Mouse (Mus musculus) testis, adult 2 months (tissue): ENCODE results near the gene Mdga2. TPM values are rescaled to one million over a fixed set of nuclear protein-coding genes. Genes with fewer than 3 reads are reported as not detected.

Source experiments
- H3K27ac ChIP-seq: fragments of 200-500 bp; 2 replicates; pipeline ENCODE4 v1.5.1; 2012; ENCODE audit warnings: low read depth, low read length; ENCODE audit not compliant: control insufficient read depth, insufficient read depth
- H3K27me3 ChIP-seq: fragments of 200-500 bp; 2 replicates; pipeline ENCODE4 v1.6.1; 2012; ENCODE audit warnings: mild to moderate bottlenecking, low read length, moderate library complexity; ENCODE audit not compliant: control insufficient read depth, insufficient read depth
- H3K36me3 ChIP-seq: fragments of 200-500 bp; 2 replicates; pipeline ENCODE4 v1.6.1; 2012; ENCODE audit warnings: mild to moderate bottlenecking, low read length; ENCODE audit not compliant: control insufficient read depth, insufficient read depth
- H3K4me1 ChIP-seq: fragments of 200-500 bp; 2 replicates; pipeline ENCODE4 v1.6.1; 2012; ENCODE audit warnings: low read length; ENCODE audit not compliant: control insufficient read depth, insufficient read depth
- H3K4me3 ChIP-seq: fragments of 200-500 bp; 2 replicates; pipeline ENCODE4 v1.5.1; 2012; ENCODE audit warnings: low read depth, mild to moderate bottlenecking, low read length, moderate library complexity, mixed read lengths; ENCODE audit not compliant: control insufficient read depth
- CTCF ChIP-seq: fragments of 200-500 bp; IDR thresholded peaks from 2 replicates; pipeline ENCODE4 v1.5.1; 2012; ENCODE audit warnings: low read depth, mild to moderate bottlenecking, inconsistent platforms, low read length, moderate library complexity; ENCODE audit not compliant: control insufficient read depth, insufficient read depth, insufficient replicate concordance
- POLR2A ChIP-seq: fragments of 200-500 bp; IDR thresholded peaks from 2 replicates; pipeline ENCODE4 v1.6.1; 2012; ENCODE audit warnings: low read depth, mild to moderate bottlenecking, inconsistent platforms, low read length, moderate library complexity; ENCODE audit not compliant: control insufficient read depth
- polyA plus RNA-seq: library from polyadenylated mRNA; depleted of rRNA; stranded (reverse); fragments of >200 nt; gene quantifications from 2 replicates; pipeline ENCODE4 v1.2.3, GENCODE M21; 2012

Mdga2 gene
- polyA plus RNA-seq, 1 experiment = 6.8 TPM

- no peak for TF ChIP-seq POLR2A
- TF ChIP-seq CTCF = no peak
- Histone ChIP-seq H3K36me3 (no peaks in the 10 kb centered on the region), H3K4me1 (no peaks in the 10 kb centered on the region), H3K4me3 (no peak overlapping the region), H3K27ac (no peak overlapping the region), H3K27me3 (no peaks in the 10 kb centered on the region)
Observed at GRCm38 (mm10) chr12:67041865-67042264, 180.5 kb downstream of the Mdga2 start.

- TF ChIP-seq CTCF = no peak
- TF ChIP-seq POLR2A = no peak
- H3K4me1 ChIP-seq = no peaks in the 10 kb centered on the region
Observed at GRCm38 (mm10) chr12:67035509-67036261, 186.7 kb downstream of the Mdga2 start.

DNA sequence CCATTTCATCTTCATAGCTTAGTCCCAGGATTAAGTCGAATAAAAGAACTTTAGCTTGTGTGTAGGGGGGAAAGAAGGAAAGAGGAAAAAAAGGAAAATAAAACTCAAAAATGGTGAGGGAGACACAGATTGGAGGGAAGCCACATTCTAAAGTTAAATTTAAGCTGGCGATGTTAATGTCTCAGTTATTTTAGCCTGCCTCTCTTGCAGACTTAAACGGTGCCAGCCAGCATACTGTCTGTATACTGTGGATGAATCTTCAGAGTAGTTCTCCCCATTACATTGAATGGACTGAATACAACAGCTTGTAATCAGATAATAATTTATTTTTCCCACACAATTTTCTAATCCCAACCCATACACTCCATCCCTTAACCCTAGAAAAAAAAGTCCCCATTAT, 205.2 kb downstream of the Mdga2 start:
- H3K4me1 ChIP-seq = no peaks in the 10 kb centered on the region
- TF ChIP-seq POLR2A (no peak), CTCF (no peak)
- H3K27me3 ChIP-seq = no peaks in the 10 kb centered on the region
- H3K4me3 ChIP-seq = no peak overlapping the region
- no peaks in the 10 kb centered on the region for H3K36me3 ChIP-seq
- no peak overlapping the region for H3K27ac ChIP-seq

More at GRCm38 (mm10) chr12:67035509-67036261, 186.7 kb downstream of the Mdga2 start:
- Histone ChIP-seq H3K36me3 (no peaks in the 10 kb centered on the region), H3K27ac (no peak overlapping the region), H3K27me3 (no peaks in the 10 kb centered on the region), H3K4me3 (no peak overlapping the region)

DNA sequence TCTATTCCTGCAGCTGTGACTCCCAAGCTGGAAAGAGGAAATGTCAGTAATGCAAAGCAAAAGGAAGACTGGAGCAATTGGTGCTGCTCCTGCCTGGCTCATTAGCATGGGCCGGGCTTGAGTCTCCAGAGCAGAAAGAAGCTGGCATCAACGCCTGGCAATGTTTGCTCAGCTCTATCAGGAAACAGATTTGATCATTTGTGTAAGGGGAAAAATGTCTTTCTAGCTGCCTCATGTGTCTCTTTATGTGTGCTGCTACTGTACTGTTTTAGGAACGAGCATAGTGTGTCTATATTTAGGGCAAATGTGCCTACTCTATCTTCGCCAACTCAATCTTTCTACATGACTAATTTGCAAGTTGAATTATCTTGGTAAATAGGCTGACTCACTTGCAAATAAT, 211.0 kb downstream of the Mdga2 start:
- Histone ChIP-seq H3K4me1 (no peaks in the 10 kb centered on the region), H3K4me3 (no peak overlapping the region), H3K27ac (no peak overlapping the region), H3K27me3 (no peaks in the 10 kb centered on the region), H3K36me3 (no peaks in the 10 kb centered on the region)
- TF ChIP-seq CTCF (no peak), POLR2A (no peak)

DNA sequence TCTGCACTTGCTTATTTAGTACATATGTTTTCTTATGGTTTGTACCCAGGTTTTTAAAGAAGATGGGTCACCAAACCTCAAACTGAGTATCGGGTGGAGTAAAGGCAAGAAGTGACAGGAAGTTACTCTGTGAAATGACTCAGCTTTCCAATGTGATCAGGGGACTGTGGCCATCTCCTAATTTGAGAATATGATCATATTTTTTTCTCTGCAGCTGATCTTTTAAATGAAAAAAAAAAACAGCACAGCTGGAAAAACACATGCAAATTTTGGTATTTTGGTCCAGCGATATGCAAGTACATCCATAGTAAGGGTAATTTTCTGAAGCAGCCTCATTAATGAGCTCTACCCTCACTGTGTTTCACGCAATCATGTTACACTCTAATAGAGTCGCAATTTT, 212.0 kb downstream of the Mdga2 start:
- Histone ChIP-seq H3K4me1 (no peaks in the 10 kb centered on the region), H3K27ac (no peak overlapping the region), H3K4me3 (no peak overlapping the region), H3K36me3 (no peaks in the 10 kb centered on the region), H3K27me3 (no peaks in the 10 kb centered on the region)
- no peak for TF ChIP-seq POLR2A
- no peak for TF ChIP-seq CTCF

GRCm38 (mm10) chr12:67009191-67009590, 213.2 kb downstream of the Mdga2 start:
- TF ChIP-seq POLR2A (no peak), CTCF (no peak)
- H3K4me1 ChIP-seq = no peaks in the 10 kb centered on the region
- no peak overlapping the region for H3K4me3 ChIP-seq
- no peak overlapping the region for H3K27ac ChIP-seq
- no peaks in the 10 kb centered on the region for H3K36me3 ChIP-seq
- H3K27me3 ChIP-seq = no peaks in the 10 kb centered on the region

GRCm38 (mm10) chr12:66954129-66954528, 268.2 kb downstream of the Mdga2 start:
- no peaks in the 10 kb centered on the region for H3K4me1 ChIP-seq
- no peak overlapping the region for H3K4me3 ChIP-seq
- TF ChIP-seq CTCF (no peak), POLR2A (no peak)
- no peak overlapping the region for H3K27ac ChIP-seq
- no peaks in the 10 kb centered on the region for H3K27me3 ChIP-seq
- H3K36me3 ChIP-seq = no peaks in the 10 kb centered on the region
